Mouse (Mus musculus) spleen, adult 2 months (tissue): Measurements from ENCODE around the gene Prtn3. TPM values are rescaled to one million over a fixed set of nuclear protein-coding genes. Genes with fewer than 3 reads are reported as not detected.

Experiments
- DNase-seq, 2 experiments: peaks; one replicate each; pipeline versions ENCODE4 v3.0.0 to v3.0.0-alpha.2; 2012 to 2021; ENCODE audit warnings: low spot score in 2 of 2, low read depth in 1 of 2
- H3K27ac ChIP-seq: fragments of 200-500 bp; 2 replicates; pipeline ENCODE4 v1.5.1; 2012; ENCODE audit warnings: low read length, inconsistent platforms; ENCODE audit not compliant: insufficient read depth
- H3K27me3 ChIP-seq: fragments of 200-500 bp; 2 replicates; pipeline ENCODE4 v1.6.1; 2012; ENCODE audit warnings: mild to moderate bottlenecking, moderate library complexity, low read length, inconsistent platforms; ENCODE audit not compliant: control insufficient read depth, insufficient read depth
- H3K36me3 ChIP-seq: fragments of 200-500 bp; 2 replicates; pipeline ENCODE4 v1.6.1; 2012; ENCODE audit warnings: mild to moderate bottlenecking, low read length, inconsistent platforms; ENCODE audit not compliant: control insufficient read depth, insufficient read depth
- H3K4me1 ChIP-seq: fragments of 200-500 bp; 2 replicates; pipeline ENCODE4 v1.6.1; 2011; ENCODE audit warnings: inconsistent platforms; ENCODE audit not compliant: control insufficient read depth, insufficient read depth, insufficient read length
- H3K4me3 ChIP-seq: fragments of 200-500 bp; 2 replicates; pipeline ENCODE4 v1.5.1; 2011; ENCODE audit warnings: mild to moderate bottlenecking, inconsistent platforms; ENCODE audit not compliant: insufficient read depth, insufficient read length; ENCODE audit errors: extremely low read depth
- CTCF ChIP-seq: fragments of 200-500 bp; IDR thresholded peaks from 2 replicates; pipeline ENCODE4 v1.5.1; 2011; ENCODE audit warnings: mild to moderate bottlenecking, inconsistent platforms; ENCODE audit not compliant: insufficient read depth, insufficient read length, insufficient replicate concordance; ENCODE audit errors: extremely low read depth
- POLR2A ChIP-seq: fragments of 200-500 bp; IDR thresholded peaks from 2 replicates; pipeline ENCODE4 v1.6.1; 2011; ENCODE audit warnings: low read depth, low read length, inconsistent platforms
- WGBS: fragments of 180-500 bp; shearing (Covaris S2); methylation state at CpG from one replicate; pipeline ENCODE4 v1.1.7; 2018; 5-methylcytosine and 5-hydroxymethylcytosine counted together
- polyA plus RNA-seq: library from polyadenylated mRNA; depleted of rRNA; stranded (reverse); fragments of >200 nt; gene quantifications from 2 replicates; pipeline ENCODE4 v1.2.3, GENCODE M21; 2012

Gene Prtn3
- polyA plus RNA-seq, 1 experiment, result 25.6 TPM

DNA sequence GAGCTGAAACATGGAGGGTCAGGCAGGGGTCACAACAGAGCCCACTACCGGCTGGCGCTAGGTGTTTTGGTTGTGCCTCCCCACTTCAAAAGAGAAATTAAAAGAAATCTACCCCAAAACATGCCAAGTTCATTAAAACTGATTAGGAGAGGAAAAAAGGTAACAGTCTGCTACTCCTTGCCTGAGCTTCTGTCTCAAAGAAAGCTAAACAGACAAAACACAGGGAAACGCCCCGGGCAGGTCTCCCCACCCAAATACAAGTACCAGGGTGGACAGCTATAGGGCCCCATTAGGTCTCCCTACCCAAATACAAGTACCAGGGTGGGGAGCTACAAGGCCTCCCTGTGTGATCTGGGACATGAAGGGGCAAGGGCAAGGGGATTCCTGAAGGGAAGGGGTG is 36.3 kb downstream of the Prtn3 start, which contains the start of gene Gm26602:
TSS of gene Gm26602 (plus strand) at position 301 of the 400 bp plus-strand sequence.
- Histone ChIP-seq H3K4me3 (no peak within 1 kb of the TSS), H3K27me3 (no peaks in the 10 kb centered on the region), H3K27ac (peak within 1 kb of the TSS; percentile 71; the same call in 1 of the 2 replicates), H3K36me3 (peaks cover 9% of the 10 kb centered on the region), H3K4me1 (peaks cover 6% of the 10 kb centered on the region; the same call in 1 of the 2 replicates)
- DNase-seq, result no peak
- no peak for TF ChIP-seq POLR2A
- no peak for TF ChIP-seq CTCF
- WGBS, result 99% methylated on average over 4 of the region's 4 CpGs

- peaks cover 2% of the 10 kb centered on the region; the same call in 1 of the 2 replicates for H3K36me3 ChIP-seq
- WGBS, result 94% methylated on average over 20 of the region's 20 CpGs
- H3K4me1 ChIP-seq, result peaks cover 14% of the 10 kb centered on the region; the same call in 1 of the 2 replicates
- no peak overlapping the region for H3K27ac ChIP-seq
- no peak overlapping the region for H3K4me3 ChIP-seq
- no peak for DNase-seq
- H3K27me3 ChIP-seq, result no peaks in the 10 kb centered on the region
- TF ChIP-seq CTCF, result no peak
- no peak for TF ChIP-seq POLR2A
Observed at GRCm38 (mm10) chr10:79912412-79912811, 38.1 kb downstream of the Prtn3 start.

DNA sequence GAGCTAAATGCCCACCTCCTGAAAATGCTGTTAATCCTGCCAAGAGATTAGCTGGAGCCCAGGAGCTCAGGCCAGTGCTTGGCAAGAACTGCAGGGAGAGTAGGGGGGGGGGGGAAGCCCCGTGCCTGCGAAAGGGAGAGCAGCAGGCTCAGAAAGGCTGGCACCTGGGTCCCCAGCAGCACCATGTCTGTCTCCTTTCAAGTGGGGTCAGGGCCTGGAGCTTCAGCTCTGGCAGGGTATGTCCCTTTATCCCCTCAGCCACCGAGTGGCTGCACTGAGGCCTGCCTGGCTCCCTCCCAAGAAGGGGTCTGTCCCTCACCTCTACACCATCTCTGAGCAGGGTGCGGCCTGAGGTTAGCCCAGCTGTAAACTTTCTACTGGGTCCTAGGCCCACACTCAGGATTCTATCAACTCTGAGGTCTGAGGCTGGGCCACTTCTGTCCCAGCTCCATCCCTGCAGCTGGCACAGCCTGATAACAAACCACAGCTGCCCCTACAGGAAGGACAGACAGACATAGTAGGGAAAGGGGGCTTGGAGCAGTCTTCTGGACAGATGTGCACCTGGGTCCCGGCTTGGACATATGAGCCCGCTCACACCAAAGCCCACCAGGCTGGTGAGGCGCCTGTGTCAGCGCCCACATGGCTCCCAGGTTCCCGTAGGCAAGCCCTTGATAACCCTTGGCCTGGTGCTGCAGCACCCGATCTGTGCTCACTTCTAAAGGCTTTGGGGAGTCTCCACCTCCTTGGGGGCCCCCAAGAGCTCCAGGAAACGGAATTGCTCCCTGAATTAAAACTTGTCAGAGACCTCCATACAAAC is 40.1 kb downstream of the Prtn3 start:
- Histone ChIP-seq H3K27ac (no peak overlapping the region), H3K4me3 (no peak overlapping the region), H3K36me3 (peaks cover 2% of the 10 kb centered on the region; the same call in 1 of the 2 replicates), H3K27me3 (no peaks in the 10 kb centered on the region), H3K4me1 (peaks cover 14% of the 10 kb centered on the region; the same call in 1 of the 2 replicates)
- no peak for TF ChIP-seq CTCF
- TF ChIP-seq POLR2A, result no peak
- 58% methylated on average over 11 of the region's 11 CpGs for WGBS
- no peak for DNase-seq

DNA sequence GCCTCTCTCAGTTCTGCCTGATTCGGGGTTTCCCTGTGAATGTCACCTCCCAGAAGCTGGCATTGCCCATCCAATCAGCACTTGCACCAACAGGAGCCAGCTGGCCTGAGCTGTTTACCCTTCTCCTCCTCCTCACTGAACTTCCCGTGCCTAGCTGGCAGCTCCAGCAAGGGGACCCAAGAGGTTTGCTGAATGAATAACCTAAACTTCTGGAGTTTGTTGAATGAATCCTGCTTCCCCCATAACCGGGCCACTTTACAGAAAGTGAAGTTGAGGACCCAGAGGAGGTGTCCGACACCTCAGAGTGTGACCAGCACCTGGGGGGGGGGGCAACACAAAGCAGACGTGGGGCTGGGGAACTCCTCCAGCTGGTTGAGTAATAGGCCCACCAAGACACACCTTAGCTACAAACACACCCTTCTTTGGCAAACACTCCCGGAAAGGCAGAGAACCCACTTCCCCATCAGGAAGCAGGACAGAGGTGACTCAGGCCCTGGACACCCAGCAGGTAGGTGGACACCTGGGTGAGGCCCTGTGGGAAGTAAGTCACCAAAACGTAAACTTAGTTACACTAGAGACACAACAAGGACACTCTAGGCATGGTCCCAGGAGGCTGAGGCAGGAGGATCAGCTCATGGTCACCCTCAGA is 40.8 kb downstream of the Prtn3 start:
- Histone ChIP-seq H3K4me3 (no peak overlapping the region), H3K27ac (no peak overlapping the region), H3K36me3 (peaks cover 2% of the 10 kb centered on the region; the same call in 1 of the 2 replicates), H3K4me1 (peaks cover 12% of the 10 kb centered on the region; the same call in 1 of the 2 replicates), H3K27me3 (no peaks in the 10 kb centered on the region)
- WGBS, result 45% methylated on average over 7 of the region's 7 CpGs
- TF ChIP-seq POLR2A, result no peak
- no peak for DNase-seq

DNA sequence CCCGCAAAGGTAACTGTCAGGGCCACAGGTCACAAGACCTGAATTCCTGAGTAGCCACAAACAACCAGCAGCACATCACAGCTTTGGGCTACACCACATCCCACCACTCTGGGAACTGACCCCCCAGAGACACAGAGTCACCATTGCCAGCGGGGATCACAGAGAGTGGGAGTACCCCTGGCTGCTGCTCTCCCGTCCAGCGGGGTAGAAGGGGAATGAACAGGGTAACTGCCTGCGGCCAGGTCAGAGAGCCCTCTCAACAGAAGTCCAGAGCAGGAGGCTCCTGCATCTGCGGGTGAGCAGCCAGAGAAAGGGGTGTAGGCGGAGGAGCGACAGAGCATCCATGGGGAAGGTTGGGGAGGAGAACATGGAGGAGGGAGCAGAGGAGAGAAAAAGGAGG is 41.8 kb downstream of the Prtn3 start:
- no peaks in the 10 kb centered on the region for H3K36me3 ChIP-seq
- TF ChIP-seq POLR2A, result no peak
- TF ChIP-seq CTCF, result no peak
- no peak overlapping the region for H3K27ac ChIP-seq
- peak overlapping the region; percentile 95 for H3K4me3 ChIP-seq
- 0 out of 2 replicates have a peak, but pooled peaks cover 4% of the 10 kb centered on the region for H3K27me3 ChIP-seq
- WGBS, result 27% methylated on average over 8 of the region's 8 CpGs
- peaks cover 18% of the 10 kb centered on the region; the same call in 1 of the 2 replicates for H3K4me1 ChIP-seq
- no peak for DNase-seq

GRCm38 (mm10) chr10:79916808-79917531 is 42.7 kb downstream of the Prtn3 start, which contains the start of gene Kiss1r:
Gene Kiss1r, plus strand, starts transcription at chr10:79916971.
- Histone ChIP-seq H3K27me3 (peaks cover 9% of the 10 kb centered on the region; the same call in 1 of the 2 replicates), H3K36me3 (no peaks in the 10 kb centered on the region), H3K4me1 (peaks cover 21% of the 10 kb centered on the region), H3K4me3 (peak within 1 kb of the TSS; percentile 95), H3K27ac (peak within 1 kb of the TSS; percentile 65)
- DNase-seq, result peak in 1 of 2 experiments; percentile 85
- 2% methylated on average over 41 of the region's 42 CpGs for whole genome bisulfite sequencing
- peak; percentile 81 for TF ChIP-seq POLR2A
- TF ChIP-seq CTCF, result no peak
